In genomic region chr1:74016618-74017017, GRCm38 (mm10) we compare ENCODE assay signal across 10 mouse cellular contexts.
A peak's percentile ranks its signal among the peaks of the same experiment; 100 is the strongest.
DNase-seq lines count a peak whose midpoint lies in the region; ATAC-seq and TF ChIP-seq lines count a peak whose summit lies in the region.
"Had no signal": no experiment of that assay in that cellular context is flagged by ENCODE, and none has a peak within 500 bp of the region (broad histone marks: within the 10 kb centered on the region; RNA-seq: fewer than 3 reads in every experiment).

No protein-coding gene starts in this region.

- WGBS in liver, postnatal 0 days (ENCODE audit: insufficient replicate concordance), result 66% methylated on average over 5 of the region's 5 CpGs
- 71% methylated on average over 5 of the region's 5 CpGs for WGBS in heart, embryonic 10.5 days

- ATAC-seq in liver, postnatal 0 days, result no peak
- ATAC-seq: Patski had no signal

- H3K4me2 ChIP-seq in liver, postnatal 0 days (ENCODE audit: low read depth, low read length), result no peak overlapping the region

- H3K4me1 ChIP-seq in liver, postnatal 0 days (ENCODE audit: insufficient read depth), result peaks cover 41% of the 10 kb centered on the region
- peaks cover 82% of the 10 kb centered on the region for H3K4me1 ChIP-seq in heart, embryonic 10.5 days

- no peak overlapping the region for H3K9ac ChIP-seq in liver, postnatal 0 days (replicated peaks)

- no peak for TF ChIP-seq CTCF in liver, postnatal 0 days (IDR thresholded peaks at IDR 0.05; ENCODE audit: low read depth)

- H3K27me3 ChIP-seq in liver, postnatal 0 days (ENCODE audit: insufficient read depth, low read length), result no peaks in the 10 kb centered on the region
- no peaks in the 10 kb centered on the region; the same call in 1 of the 2 replicates for H3K27me3 ChIP-seq in heart, embryonic 10.5 days (ENCODE audit: insufficient read depth, poor library complexity, severe bottlenecking)
- H3K27me3 ChIP-seq: Patski had no signal

- H3K27ac ChIP-seq in liver, postnatal 0 days (ENCODE audit: low read depth), result 0 out of 2 replicates have a peak overlapping the region, but pooled peaks have one; percentile 94
- H3K27ac ChIP-seq in heart, embryonic 10.5 days, result peak overlapping the region; percentile 83

- no peaks in the 10 kb centered on the region for H3K36me3 ChIP-seq in liver, postnatal 0 days (replicated peaks; ENCODE audit: insufficient read depth, low read length)
- peaks cover 8% of the 10 kb centered on the region; the same call in 1 of the 2 replicates for H3K36me3 ChIP-seq in heart, embryonic 10.5 days

- H3K9me3 ChIP-seq in liver, postnatal 0 days (ENCODE audit: low read length), result no peaks in the 10 kb centered on the region
- H3K9me3 ChIP-seq in heart, embryonic 10.5 days, result no peaks in the 10 kb centered on the region

- TF ChIP-seq EP300 in liver, postnatal 0 days (IDR thresholded peaks at IDR 0.05; ENCODE audit: low read depth), result no peak

- DNase-seq in liver, postnatal 0 days, result no peak
- no peak for DNase-seq in liver
- no peak for DNase-seq in heart, embryonic 10.5 days (ENCODE audit: low spot score)
- DNase-seq in kidney, postnatal 14 days, result peak; percentile 76
- DNase-seq in lung, postnatal 4 days, result peak; percentile 52 to 79
- DNase-seq in yolk sac, embryonic 10.5 days (ENCODE audit: low spot score), result no peak
- DNase-seq in left cerebral cortex, postnatal 25 days (ENCODE audit: low spot score in 2 of 2), result no peak
- DNase-seq: right cerebral cortex, postnatal 4 days had no signal

- no peak overlapping the region for H3K4me3 ChIP-seq in liver, postnatal 0 days (ENCODE audit: low read depth, low read length)
- H3K4me3 ChIP-seq in heart, embryonic 10.5 days, result no peak overlapping the region
- H3K4me3 ChIP-seq: erythroblast, embryonic 14.5 days had no signal

- intact Hi-C loops in left cerebral cortex, postnatal 25 days (cut with DNase I), result no loop called here

Comparison
In these comparisons a context has a peak if more than half of its experiments do, and no peak if none do; other contexts are left out.
1. DNase-seq: peak in kidney, postnatal 14 days (single experiment) and lung, postnatal 4 days (2 of 2); none in liver, postnatal 0 days (single experiment), liver (single experiment), heart, embryonic 10.5 days (single experiment), yolk sac, embryonic 10.5 days (single experiment) and left cerebral cortex, postnatal 25 days (0 of 2).